Mouse (Mus musculus) liver, adult (tissue): Measurements from ENCODE around the gene Lrp11.

Experiments
- GATA4 ChIP-seq: IDR thresholded peaks from 2 replicates; pipeline ENCODE4 v1.6.1; 2014; ENCODE audit warnings: mild to moderate bottlenecking, low read length; ENCODE audit not compliant: insufficient replicate concordance

Gene Lrp11

GRCm38 (mm10) chr10:7664889-7665288 is 75.3 kb downstream of the Lrp11 start:
- TF ChIP-seq GATA4 = no peak

- TF ChIP-seq GATA4 = no peak
Measured at GRCm38 (mm10) chr10:7667342-7667802, 77.8 kb downstream of the Lrp11 start, which contains the start of gene Nup43. Gene Nup43 (plus strand): TSS chr10:7667503.

GRCm38 (mm10) chr10:7673673-7674072 is 84.1 kb downstream of the Lrp11 start:
- no peak for TF ChIP-seq GATA4
